Mouse (Mus musculus) gastrocnemius, postnatal 14 days (tissue): ENCODE results near the gene Lgals1. TPM values are rescaled to one million over a fixed set of nuclear protein-coding genes. Genes with fewer than 3 reads are reported as not detected.

Experiments used
- DNase-seq: peaks from one replicate; pipeline ENCODE4 v3.0.0; 2021; ENCODE audit warnings: mixed read lengths
- intact Hi-C: fragments of 180-260 bp; cut with DNase I; formaldehyde crosslinking; loops from one replicate; pipeline ENCODE4 v1.15.1; 2025; ENCODE audit warnings: low total_unique reads
- total RNA-seq, 2 experiments: library from RNA; stranded (reverse); gene quantifications; 2 replicates each; pipeline ENCODE4 v1.2.3; 2021

The Lgals1 gene
- total RNA-seq, 2 experiments from 2014 or later: 398 to 459 TPM

GRCm38 (mm10) chr15:78930801-78931426, 4.4 kb downstream of the Lgals1 start:
- no peak for DNase-seq
- intact Hi-C loops: no loop called here

- intact Hi-C loops: no loop called here
- DNase-seq: peak; percentile 65
These were observed 5.1 kb downstream of the Lgals1 start for GRCm38 (mm10) chr15:78931577-78931976.

GRCm38 (mm10) chr15:78934784-78935320, 8.3 kb downstream of the Lgals1 start, which contains the start of gene Nol12:
TSS of gene Nol12 (plus strand) at chr15:78934933.
- peak; percentile 75 for DNase-seq

GRCm38 (mm10) chr15:78936403-78936802, 9.9 kb downstream of the Lgals1 start:
- intact Hi-C loops: no loop called here
- DNase-seq: no peak

More at GRCm38 (mm10) chr15:78934784-78935320, 8.3 kb downstream of the Lgals1 start, which contains the start of gene Nol12:
- intact Hi-C loops: no loop called here

GRCm38 (mm10) chr15:78937311-78937710, 10.8 kb downstream of the Lgals1 start:
- DNase-seq: no peak
- intact Hi-C loops: no loop called here

GRCm38 (mm10) chr15:78937963-78938362, 11.4 kb downstream of the Lgals1 start:
- DNase-seq: no peak
- intact Hi-C loops: no loop called here

DNA sequence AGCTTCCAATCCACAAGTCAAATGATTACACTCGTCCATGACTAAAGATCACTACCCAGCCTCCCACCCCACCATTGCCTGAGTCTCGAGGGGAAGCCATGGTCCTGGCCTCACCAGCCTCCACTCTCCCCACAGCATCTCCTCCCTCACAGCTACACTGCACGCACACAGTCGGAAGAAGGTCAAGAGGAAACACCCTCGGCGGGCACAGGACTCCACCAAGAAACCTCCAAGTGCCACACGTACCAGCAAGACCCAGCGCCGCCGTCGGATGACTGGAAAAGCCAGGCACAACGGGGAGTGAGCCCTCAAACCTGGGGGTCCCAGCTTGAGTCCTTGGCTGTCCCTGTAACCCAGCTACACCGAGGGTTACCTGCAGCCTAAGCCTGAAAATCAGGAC, 13.8 kb downstream of the Lgals1 start:
- intact Hi-C loops: no loop called here

DNA sequence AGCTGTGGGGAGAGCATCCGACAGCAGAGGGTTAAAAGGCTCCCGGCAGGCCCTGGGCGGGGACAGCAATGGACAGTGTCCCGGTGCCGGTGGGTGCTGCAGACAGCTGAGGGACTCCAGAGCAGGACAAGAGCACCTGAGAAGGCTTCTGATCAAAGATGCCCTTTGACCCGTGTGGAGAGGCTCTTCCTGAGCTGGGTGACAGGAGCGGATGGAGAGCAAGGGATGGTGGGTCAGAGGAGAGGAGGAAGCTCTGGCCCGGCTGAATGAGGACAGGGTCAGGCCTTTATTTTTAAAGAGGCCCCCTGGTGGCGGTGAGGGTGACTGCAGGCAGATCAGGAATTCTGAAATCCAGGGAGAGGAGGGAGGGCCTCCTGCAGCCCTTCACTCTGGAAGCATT, 16.1 kb downstream of the Lgals1 start:
- peak; percentile 81 for DNase-seq
- intact Hi-C loops: no loop called here

More for the DNA sequence above, 13.8 kb downstream of the Lgals1 start:
- DNase-seq: no peak

- intact Hi-C loops: no loop called here
- no peak for DNase-seq
These were observed 19.7 kb downstream of the Lgals1 start for GRCm38 (mm10) chr15:78946232-78946631.

DNA sequence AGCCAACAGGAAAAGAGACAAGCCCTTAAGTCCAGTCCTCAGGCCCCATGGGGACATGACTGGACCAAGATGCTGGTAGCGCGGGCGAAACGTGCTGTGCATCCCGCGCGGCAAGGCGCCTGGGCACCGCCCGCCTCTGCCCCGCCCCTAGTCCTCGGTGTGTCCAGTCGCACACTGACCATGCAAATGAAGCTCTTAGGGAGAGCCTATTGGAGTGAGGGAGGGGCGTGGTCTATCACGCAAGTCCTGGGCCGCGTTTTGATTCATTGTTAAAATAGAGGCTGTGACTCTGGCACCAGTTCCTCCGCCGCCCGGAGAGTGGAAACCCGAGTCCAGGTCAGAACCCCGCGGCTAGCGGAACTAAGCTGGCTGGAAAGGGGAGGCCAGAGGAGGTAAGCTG, 21.1 kb downstream of the Lgals1 start, which contains the start of gene Triobp:
Triobp (plus strand) TSS at position 68 of the 400 bp plus-strand sequence.
- intact Hi-C loops: no loop called here
- peak; percentile 90 for DNase-seq

GRCm38 (mm10) chr15:78948152-78948725, 21.7 kb downstream of the Lgals1 start:
- intact Hi-C loops: no loop called here
- DNase-seq: no peak

DNA sequence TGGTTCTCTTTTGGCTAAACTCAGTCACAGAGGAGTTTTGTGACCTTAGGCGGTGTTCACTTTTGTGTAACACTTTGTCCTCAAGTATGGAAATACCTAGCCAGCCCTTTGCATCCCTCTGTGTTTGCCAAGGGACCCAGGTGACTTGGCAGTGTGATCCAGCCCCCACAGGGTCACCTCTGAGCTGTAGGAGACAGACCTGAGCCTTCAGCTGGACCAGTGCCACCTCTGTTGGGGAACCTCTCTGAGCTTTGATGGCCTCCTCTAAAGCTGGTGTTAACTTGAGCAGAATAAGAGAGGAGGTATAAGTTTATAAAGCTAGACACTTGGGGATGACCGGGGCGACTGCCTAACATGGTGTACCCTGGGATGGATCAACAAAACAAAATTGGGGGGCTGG, 22.4 kb downstream of the Lgals1 start:
- intact Hi-C loops: no loop called here

DNA sequence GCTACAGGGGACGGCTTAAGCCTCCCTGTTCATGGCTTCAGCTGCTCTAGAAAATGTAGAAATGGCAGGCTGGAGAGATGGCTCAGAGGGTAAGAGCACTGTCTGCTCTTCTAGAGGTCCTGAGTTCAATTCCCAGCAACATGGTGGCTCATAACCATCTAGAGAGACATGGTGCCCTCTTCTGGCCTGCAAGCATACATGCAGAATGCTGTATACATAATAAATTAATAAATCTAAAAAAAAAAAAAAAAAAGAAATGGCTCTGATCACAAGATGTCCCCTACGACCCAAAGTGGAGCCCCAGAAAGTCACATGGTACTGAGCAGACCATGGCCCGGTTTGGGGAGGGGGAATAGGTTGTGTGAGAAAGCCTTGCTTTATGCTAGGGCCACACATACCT, 29.1 kb downstream of the Lgals1 start:
- DNase-seq: no peak
- intact Hi-C loops: no loop called here

More for the DNA sequence above, 22.4 kb downstream of the Lgals1 start:
- no peak for DNase-seq

DNA sequence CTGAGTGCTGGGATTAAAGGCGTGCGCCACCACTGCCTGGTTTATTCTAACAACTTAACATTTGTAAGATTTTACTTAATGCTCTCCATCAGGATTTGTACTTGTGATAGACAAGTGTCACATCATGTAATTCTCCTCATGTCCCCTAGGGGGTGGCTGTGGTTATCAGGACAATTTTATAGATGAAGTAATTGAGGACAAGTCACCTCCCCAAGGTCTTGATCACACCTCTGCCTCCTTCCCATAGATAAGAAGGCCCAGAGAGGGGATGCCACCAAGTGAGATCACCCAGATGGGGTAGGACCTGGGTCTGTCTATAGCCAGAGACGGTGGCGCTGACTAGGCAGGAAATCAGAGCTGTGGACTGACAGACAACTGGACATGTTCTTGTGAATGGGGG, 29.8 kb downstream of the Lgals1 start:
- intact Hi-C loops: no loop called here
- DNase-seq: no peak

DNA sequence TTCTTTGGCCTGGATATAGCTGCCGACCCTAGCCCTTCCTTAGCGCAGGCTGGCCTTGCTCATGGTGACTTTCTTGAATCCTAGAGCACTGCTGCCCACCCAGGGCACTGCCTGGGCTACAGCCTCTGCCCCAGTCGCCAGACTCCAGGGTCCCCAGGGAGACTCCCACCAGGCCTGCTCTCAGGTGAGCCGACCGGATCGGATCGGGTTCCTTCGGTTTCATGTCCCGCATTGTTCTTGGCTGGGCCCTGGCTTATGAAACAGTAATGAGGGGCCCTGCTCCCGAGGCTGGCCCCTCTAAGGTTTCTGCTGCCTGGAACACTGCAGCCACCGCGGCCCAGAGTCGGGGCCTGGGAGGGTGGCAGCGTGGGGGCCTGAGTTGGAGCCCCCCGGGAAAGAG, 30.5 kb downstream of the Lgals1 start:
- DNase-seq: no peak
- intact Hi-C loops: no loop called here

GRCm38 (mm10) chr15:78959537-78959936, 33.0 kb downstream of the Lgals1 start:
- intact Hi-C loops: no loop called here
- no peak for DNase-seq

DNA sequence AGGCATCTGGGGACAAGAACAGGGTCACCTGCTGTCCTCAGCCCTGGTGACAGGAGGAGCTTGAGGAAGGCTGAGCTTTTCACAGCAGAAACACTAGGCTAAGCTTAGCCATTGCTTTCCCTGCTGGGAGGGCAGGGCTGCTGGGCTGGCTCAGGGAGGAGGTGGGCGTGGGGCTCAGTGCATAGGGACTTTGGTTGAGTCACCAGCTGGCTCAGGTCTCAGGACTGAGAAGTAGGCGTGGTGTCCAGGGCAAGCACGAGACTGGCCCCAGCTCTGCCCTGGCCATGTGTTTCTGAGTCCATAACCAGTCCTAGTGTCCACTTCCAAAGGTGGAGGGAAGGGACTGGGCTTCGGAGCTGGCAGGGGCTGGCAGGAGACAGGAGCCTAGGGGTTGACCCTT, 33.6 kb downstream of the Lgals1 start:
- intact Hi-C loops: no loop called here
- DNase-seq: peak; percentile 85

GRCm38 (mm10) chr15:78962885-78963284, 36.4 kb downstream of the Lgals1 start:
- peak; percentile 80 for DNase-seq
- intact Hi-C loops: no loop called here

- no peak for DNase-seq
- intact Hi-C loops: no loop called here
These were observed 45.1 kb downstream of the Lgals1 start for GRCm38 (mm10) chr15:78971626-78972025.

- peak; percentile 60 for DNase-seq
- intact Hi-C loops: no loop called here
These were observed 47.4 kb downstream of the Lgals1 start for GRCm38 (mm10) chr15:78973950-78974349.

DNA sequence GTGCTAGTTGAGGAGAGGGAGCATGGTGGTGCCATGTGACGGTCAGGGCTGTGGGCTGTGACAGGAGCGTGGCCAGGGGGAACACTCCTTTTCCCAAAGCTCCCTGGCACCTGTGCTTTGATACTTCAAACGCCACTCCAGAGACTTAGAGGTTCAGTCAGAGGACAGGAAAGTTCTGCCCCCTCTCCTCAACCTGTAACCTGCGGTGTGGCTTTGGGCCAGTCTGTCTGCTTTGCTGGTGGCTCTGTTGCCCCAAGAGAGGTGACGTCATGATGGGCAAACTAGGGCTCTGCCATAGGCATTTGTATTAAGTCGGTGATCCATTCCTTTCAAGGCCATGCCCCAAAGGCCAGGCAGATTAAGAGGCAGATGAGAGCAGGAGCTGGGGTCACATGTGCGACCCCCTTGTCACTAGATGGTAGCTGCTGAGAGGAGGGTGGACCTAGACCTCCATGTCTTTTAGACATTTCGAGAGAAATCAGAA, 51.2 kb downstream of the Lgals1 start:
- DNase-seq: no peak
- intact Hi-C loops: no loop called here
